Mouse (Mus musculus) liver, postnatal 0 days (tissue): ENCODE measurements around the gene Sh3d21. TPM values are rescaled to one million over a fixed set of nuclear protein-coding genes. Genes with fewer than 3 reads are reported as not detected.

ENCODE experiments used
- ATAC-seq: fragments of 200-750 bp; cut with Nextera tagmentation; 2 replicates; pipeline ENCODE4 v1.8.0; 2017; ENCODE audit warnings: mild to moderate bottlenecking, moderate library complexity
- DNase-seq: peaks from one replicate; pipeline ENCODE4 v3.0.0-alpha.2; 2016
- H3K27ac ChIP-seq: fragments of 300-500 bp; sonication (generic); 2 replicates; pipeline ENCODE4 v1.5.1; 2014; ENCODE audit warnings: antibody characterized with exemption, moderate library complexity, mild to moderate bottlenecking, low read depth
- H3K27me3 ChIP-seq: fragments of 300-500 bp; sonication (generic); 2 replicates; pipeline ENCODE4 v1.6.1; 2014; ENCODE audit warnings: low read length, control low read depth, mixed read lengths; ENCODE audit not compliant: insufficient read depth
- H3K36me3 ChIP-seq: fragments of 300-500 bp; sonication (generic); replicated peaks from 2 replicates; pipeline ENCODE4 v1.6.1; 2014; ENCODE audit warnings: mild to moderate bottlenecking, control low read depth, low read length, moderate library complexity, mixed read lengths; ENCODE audit not compliant: insufficient read depth
- H3K4me1 ChIP-seq: fragments of 300-500 bp; sonication (generic); 2 replicates; pipeline ENCODE4 v1.6.1; 2014; ENCODE audit warnings: antibody characterized with exemption, mild to moderate bottlenecking, control low read depth; ENCODE audit not compliant: insufficient read depth
- H3K4me2 ChIP-seq: fragments of 300-500 bp; sonication (generic); 2 replicates; pipeline ENCODE4 v1.6.1; 2014; ENCODE audit warnings: low read depth, mild to moderate bottlenecking, low read length, moderate library complexity, mixed read lengths
- H3K4me3 ChIP-seq: fragments of 300-500 bp; sonication (generic); 2 replicates; pipeline ENCODE4 v1.5.1; 2014; ENCODE audit warnings: low read depth, low read length
- H3K9ac ChIP-seq: fragments of 300-500 bp; sonication (generic); replicated peaks from 2 replicates; pipeline ENCODE4 v1.6.1; 2014; ENCODE audit warnings: mild to moderate bottlenecking, moderate library complexity
- H3K9me3 ChIP-seq: fragments of 300-500 bp; sonication (generic); 2 replicates; pipeline ENCODE4 v1.6.1; 2016; ENCODE audit warnings: mild to moderate bottlenecking, control low read depth, low read length, mixed read lengths
- CTCF ChIP-seq: sonication (generic); IDR thresholded peaks from 2 replicates; pipeline ENCODE4 v1.5.1; 2016; ENCODE audit warnings: antibody characterized with exemption, low read depth
- EP300 ChIP-seq: IDR thresholded peaks from 2 replicates; pipeline ENCODE4 v1.6.1; 2016; ENCODE audit warnings: antibody characterized with exemption, low read depth, mild to moderate bottlenecking
- WGBS: fragments of 180-500 bp; shearing (Covaris S2); extraction: QIAGEN DNeasy Blood & Tissue Kit; methylation state at CpG from one replicate; pipeline ENCODE4 v1.1.7; 2014; ENCODE audit not compliant: insufficient replicate concordance; 5-methylcytosine and 5-hydroxymethylcytosine counted together
- polyA plus RNA-seq: library from polyadenylated mRNA; unstranded; fragments of >200 nt; fragmentation: Nextera tagmentation; extraction: Ambion mirVana; gene quantifications from 2 replicates; pipeline ENCODE4 v1.2.1, GENCODE M21; 2015

Gene Sh3d21
- polyA plus RNA-seq, 1 experiment from 2014 or later: 2.4 TPM

GRCm38 (mm10) chr4:126117116-126117515, 46.2 kb downstream of the Sh3d21 start:
- TF ChIP-seq EP300 (no peak), CTCF (no peak)
- WGBS: 80% methylated on average over 8 of the region's 8 CpGs
- no peak for ATAC-seq

GRCm38 (mm10) chr4:126115871-126116521, 47.3 kb downstream of the Sh3d21 start:
- Histone ChIP-seq H3K27me3 (no peaks in the 10 kb centered on the region), H3K9ac (no peak overlapping the region; the same call in 1 of the 2 replicates), H3K4me1 (peaks cover 19% of the 10 kb centered on the region), H3K36me3 (peaks cover 2% of the 10 kb centered on the region; the same call in 1 of the 2 replicates), H3K4me3 (no peak overlapping the region), H3K27ac (peak overlapping the region; percentile 8; the same call in 1 of the 2 replicates), H3K4me2 (no peak overlapping the region), H3K9me3 (no peaks in the 10 kb centered on the region)
- TF ChIP-seq CTCF: no peak
- no peak for TF ChIP-seq EP300
- ATAC-seq (peak; percentile 33; the same call in 1 of the 2 replicates), DNase-seq (no peak)
- WGBS: 64% methylated on average over 6 of the region's 6 CpGs

More at GRCm38 (mm10) chr4:126117116-126117515, 46.2 kb downstream of the Sh3d21 start:
- Histone ChIP-seq H3K27me3 (no peaks in the 10 kb centered on the region), H3K36me3 (peaks cover 2% of the 10 kb centered on the region; the same call in 1 of the 2 replicates), H3K4me3 (no peak overlapping the region), H3K9me3 (no peaks in the 10 kb centered on the region), H3K9ac (no peak overlapping the region), H3K4me2 (no peak overlapping the region), H3K4me1 (peaks cover 14% of the 10 kb centered on the region), H3K27ac (no peak overlapping the region)
- DNase-seq: no peak

- DNase-seq: no peak
- 67% methylated on average over 9 of the region's 9 CpGs for WGBS
- H3K9ac ChIP-seq: no peak overlapping the region; the same call in 1 of the 2 replicates
Observed at GRCm38 (mm10) chr4:126115411-126115810, 47.9 kb downstream of the Sh3d21 start.

GRCm38 (mm10) chr4:126113943-126114342, 49.3 kb downstream of the Sh3d21 start:
- ATAC-seq (peak; percentile 46), DNase-seq (peak; percentile 73)
- Histone ChIP-seq H3K4me3 (no peak overlapping the region), H3K9me3 (no peaks in the 10 kb centered on the region), H3K36me3 (peaks cover 2% of the 10 kb centered on the region; the same call in 1 of the 2 replicates), H3K27ac (no peak overlapping the region), H3K4me2 (no peak overlapping the region), H3K4me1 (peaks cover 40% of the 10 kb centered on the region), H3K9ac (no peak overlapping the region), H3K27me3 (no peaks in the 10 kb centered on the region)
- WGBS: 8% methylated on average over 6 of the region's 6 CpGs
- no peak for TF ChIP-seq EP300
- peak; percentile 72 for TF ChIP-seq CTCF

More at GRCm38 (mm10) chr4:126115411-126115810, 47.9 kb downstream of the Sh3d21 start:
- Histone ChIP-seq H3K27me3 (no peaks in the 10 kb centered on the region), H3K36me3 (peaks cover 2% of the 10 kb centered on the region; the same call in 1 of the 2 replicates), H3K4me2 (no peak overlapping the region), H3K27ac (peak overlapping the region; percentile 8; the same call in 1 of the 2 replicates), H3K4me3 (no peak overlapping the region), H3K9me3 (no peaks in the 10 kb centered on the region), H3K4me1 (peaks cover 25% of the 10 kb centered on the region)
- TF ChIP-seq EP300 (no peak), CTCF (no peak)
- ATAC-seq: no peak

GRCm38 (mm10) chr4:126113243-126113642, 50.0 kb downstream of the Sh3d21 start:
- H3K4me3 ChIP-seq: no peak overlapping the region
- peaks cover 2% of the 10 kb centered on the region; the same call in 1 of the 2 replicates for H3K36me3 ChIP-seq
- H3K9me3 ChIP-seq: no peaks in the 10 kb centered on the region
- 0 out of 2 replicates have a peak overlapping the region, but pooled peaks have one; percentile 16 for H3K27ac ChIP-seq
- WGBS: 71% methylated on average over 4 of the region's 4 CpGs
- no peak for ATAC-seq
- no peak for DNase-seq
- no peaks in the 10 kb centered on the region for H3K27me3 ChIP-seq
- no peak overlapping the region for H3K4me2 ChIP-seq
- no peak overlapping the region for H3K9ac ChIP-seq
- H3K4me1 ChIP-seq: peaks cover 47% of the 10 kb centered on the region
- TF ChIP-seq EP300: no peak
- no peak for TF ChIP-seq CTCF

- TF ChIP-seq CTCF (no peak), EP300 (no peak)
- Histone ChIP-seq H3K27me3 (no peaks in the 10 kb centered on the region), H3K9me3 (no peaks in the 10 kb centered on the region), H3K36me3 (no peaks in the 10 kb centered on the region), H3K27ac (peak overlapping the region; percentile 91), H3K9ac (peak overlapping the region; percentile 49), H3K4me2 (peak overlapping the region; percentile 55), H3K4me3 (0 out of 2 replicates have a peak overlapping the region, but pooled peaks have one; percentile 0), H3K4me1 (peaks cover 53% of the 10 kb centered on the region)
- WGBS: 24% methylated on average over 7 of the region's 7 CpGs
- DNase-seq (no peak), ATAC-seq (peak; percentile 8; the same call in 1 of the 2 replicates)
Observed at GRCm38 (mm10) chr4:126111153-126111549, 52.1 kb downstream of the Sh3d21 start.
